Mouse (Mus musculus): Measurements from ENCODE around the gene Ralgps2.

Ralgps2 gene

GRCm38 (mm10) chr1:156905660-156906059 lies 33.8 kb downstream of the Ralgps2 start:
- no peak for DNase-seq (ENCODE audit: low spot score)

- no peak for DNase-seq (ENCODE audit: low spot score)
These were observed 35.5 kb downstream of the Ralgps2 start for GRCm38 (mm10) chr1:156903899-156904298.

- no peak for DNase-seq (ENCODE audit: low spot score)
These were observed 37.7 kb downstream of the Ralgps2 start for GRCm38 (mm10) chr1:156901689-156902088.

DNA sequence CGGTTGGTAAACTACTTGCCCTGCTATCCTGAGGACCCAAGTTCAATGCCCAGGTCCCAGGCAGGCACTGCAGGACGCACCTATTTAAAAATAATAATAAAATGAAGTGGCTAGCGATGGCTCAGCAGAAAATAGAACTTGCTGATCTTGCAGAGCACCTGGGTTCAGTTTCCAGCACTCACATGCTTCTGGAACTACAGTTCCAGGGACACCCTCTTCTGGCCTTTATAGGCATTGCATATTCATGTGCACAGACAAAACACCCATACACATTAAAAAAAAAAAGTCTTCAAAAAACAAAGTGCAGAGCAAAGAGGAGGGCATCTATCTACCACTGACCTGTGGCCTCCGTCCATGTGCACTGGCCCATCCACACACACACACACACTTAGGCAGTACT lies 47.9 kb downstream of the Ralgps2 start:
- DNase-seq (ENCODE audit: low spot score) = no peak

- DNase-seq (ENCODE audit: low spot score) = no peak
These were observed 50.6 kb downstream of the Ralgps2 start for GRCm38 (mm10) chr1:156888830-156889229.

DNA sequence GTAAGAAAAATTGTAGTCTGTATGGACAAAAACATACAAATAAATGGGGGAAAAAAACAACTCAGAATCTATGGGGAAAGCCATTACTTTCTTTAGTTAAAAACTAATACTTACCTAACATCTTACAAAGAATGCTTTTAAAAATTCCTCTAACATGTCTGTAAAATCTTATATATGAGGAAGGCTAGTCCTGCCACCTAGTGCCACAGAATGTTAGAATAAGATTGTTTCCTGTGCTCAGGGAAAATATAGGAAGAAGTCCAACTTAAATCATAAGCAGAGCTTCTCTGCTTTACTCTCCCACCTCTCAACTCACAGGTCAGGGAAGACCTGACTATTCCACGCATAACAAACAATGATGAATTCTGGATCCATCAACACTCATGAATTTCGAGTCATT lies 53.5 kb downstream of the Ralgps2 start:
- DNase-seq (ENCODE audit: low spot score) = peak; percentile 32

GRCm38 (mm10) chr1:156884782-156885181 lies 54.6 kb downstream of the Ralgps2 start:
- peak; percentile 13 for DNase-seq (ENCODE audit: low spot score)

- DNase-seq (ENCODE audit: low spot score) = no peak
These were observed 68.8 kb downstream of the Ralgps2 start for GRCm38 (mm10) chr1:156870616-156871015.

DNA sequence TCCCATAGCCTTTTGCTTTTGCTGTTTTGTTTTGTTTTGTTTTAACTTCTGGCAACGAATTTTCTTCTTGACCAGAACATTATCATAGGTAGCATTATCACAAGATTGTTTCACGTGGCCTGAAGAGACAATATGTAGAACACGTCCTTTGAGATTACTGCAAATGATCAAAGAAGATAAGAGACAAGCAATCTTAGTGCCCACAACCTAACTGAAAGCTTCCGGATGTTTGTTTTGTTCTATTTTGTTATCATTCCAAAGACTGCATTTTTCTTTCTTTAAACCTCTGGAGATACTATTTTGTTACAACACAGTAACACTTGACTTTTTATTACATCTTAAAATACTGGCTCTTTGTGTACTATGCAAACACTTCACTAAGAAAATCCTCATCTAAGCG lies 69.4 kb downstream of the Ralgps2 start:
- no peak for DNase-seq (ENCODE audit: low spot score)

DNA sequence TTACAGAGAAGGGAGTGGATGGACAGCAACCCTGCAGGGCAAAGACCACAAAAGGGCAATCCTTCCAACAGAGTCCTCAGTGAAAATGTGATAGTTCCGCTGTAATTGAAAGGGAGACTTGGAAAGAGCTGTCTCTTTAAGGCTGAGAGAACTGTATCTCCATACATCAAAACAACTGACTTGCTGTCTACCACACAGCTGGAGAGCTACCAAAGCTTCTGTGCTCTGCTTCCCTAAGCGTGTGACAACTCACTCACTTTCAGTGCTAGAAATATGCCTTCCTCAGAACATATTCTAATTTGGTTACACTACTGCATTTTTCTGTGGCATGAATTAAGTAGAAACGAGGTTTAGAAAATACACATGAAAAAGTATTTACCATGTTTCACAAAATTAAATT lies 75.2 kb downstream of the Ralgps2 start:
- DNase-seq (ENCODE audit: low spot score) = peak; percentile 28

DNA sequence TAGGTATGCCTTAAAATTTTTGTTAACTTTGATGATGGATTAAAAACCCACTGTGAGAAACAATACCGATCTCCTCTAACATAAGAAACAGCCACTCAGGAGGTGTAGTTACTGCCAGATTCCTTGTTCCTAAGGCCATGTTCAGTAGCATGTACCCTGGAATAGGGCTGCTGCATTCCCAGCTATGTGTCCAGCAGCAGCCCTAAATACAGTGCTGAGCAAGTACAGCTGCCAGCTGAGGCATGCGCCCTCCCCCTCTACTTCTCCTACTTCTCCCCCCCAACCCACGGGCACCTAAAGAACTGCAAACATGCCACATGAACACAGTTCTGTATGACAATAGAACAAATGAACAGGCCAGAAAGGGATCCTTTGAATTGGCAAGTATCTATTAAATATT lies 75.7 kb downstream of the Ralgps2 start:
- DNase-seq (ENCODE audit: low spot score) = no peak

GRCm38 (mm10) chr1:156861475-156862043 lies 77.9 kb downstream of the Ralgps2 start:
- DNase-seq (ENCODE audit: low spot score) = no peak

- no peak for DNase-seq (ENCODE audit: low spot score)
These were observed 79.2 kb downstream of the Ralgps2 start for GRCm38 (mm10) chr1:156860266-156860665.

GRCm38 (mm10) chr1:156859711-156860250 lies 79.6 kb downstream of the Ralgps2 start:
- DNase-seq (ENCODE audit: low spot score) = no peak

- DNase-seq (ENCODE audit: low spot score) = no peak
These were observed 80.3 kb downstream of the Ralgps2 start for GRCm38 (mm10) chr1:156859156-156859555.

DNA sequence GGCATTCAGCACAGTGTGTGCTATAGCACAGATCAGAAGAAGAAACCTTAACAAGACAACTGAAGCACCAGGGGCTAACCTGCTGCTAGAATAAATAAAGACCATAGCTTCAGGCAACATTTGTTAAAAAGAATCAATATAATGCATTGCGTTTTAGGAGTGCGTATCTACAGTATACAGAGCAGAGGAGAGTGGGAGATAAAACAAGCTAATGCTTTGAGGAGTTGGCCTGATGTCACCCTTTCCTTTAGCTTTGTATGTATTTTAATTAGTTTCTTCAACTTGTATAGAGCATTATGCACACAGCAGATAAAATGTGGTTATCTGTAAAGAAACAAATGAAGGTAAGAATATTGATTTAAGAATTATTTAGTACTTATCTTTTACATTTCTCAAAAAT lies 82.8 kb downstream of the Ralgps2 start:
- no peak for DNase-seq (ENCODE audit: low spot score)

DNA sequence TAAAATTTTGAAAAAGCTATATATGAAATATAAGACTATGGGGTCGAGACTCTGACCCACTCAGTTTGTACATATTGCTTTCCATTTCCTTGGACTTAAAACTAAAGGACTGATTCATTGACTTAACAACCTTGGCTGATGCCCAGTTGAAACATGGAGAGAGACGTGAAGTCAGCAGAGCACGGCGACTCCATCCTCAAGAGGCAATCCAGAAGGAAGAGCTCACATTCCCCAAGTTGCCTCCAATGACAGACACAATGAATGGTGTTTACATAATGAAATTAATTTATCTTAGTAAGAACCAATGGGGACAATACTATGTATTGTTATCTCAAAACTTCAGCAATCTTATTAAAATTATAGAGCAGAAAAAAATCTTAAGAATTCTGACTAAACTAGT lies 84.9 kb downstream of the Ralgps2 start:
- DNase-seq (ENCODE audit: low spot score) = no peak

- DNase-seq (ENCODE audit: low spot score) = no peak
These were observed 86.6 kb downstream of the Ralgps2 start for GRCm38 (mm10) chr1:156852872-156853271.

GRCm38 (mm10) chr1:156852409-156852808 lies 87.0 kb downstream of the Ralgps2 start:
- DNase-seq (ENCODE audit: low spot score) = no peak

DNA sequence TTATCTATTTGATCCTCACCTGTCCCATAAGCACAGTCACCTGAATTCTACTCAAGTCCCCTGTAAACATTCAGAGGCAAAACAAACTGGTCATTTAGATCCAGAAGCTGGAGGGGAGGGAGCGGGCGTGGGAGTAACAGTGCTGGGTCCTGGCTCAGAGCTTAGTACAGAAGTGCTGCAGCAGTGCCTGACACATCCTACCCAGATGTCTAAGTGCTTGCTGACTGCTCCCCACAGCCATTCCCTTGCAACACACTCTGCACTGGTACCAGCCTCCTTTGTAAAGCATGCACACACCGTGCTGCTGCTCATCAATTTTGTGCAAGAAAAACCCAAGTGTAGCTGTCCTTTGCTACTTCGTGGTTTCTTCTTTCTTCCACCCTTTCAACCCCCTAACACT lies 92.3 kb downstream of the Ralgps2 start:
- no peak for DNase-seq (ENCODE audit: low spot score)

DNA sequence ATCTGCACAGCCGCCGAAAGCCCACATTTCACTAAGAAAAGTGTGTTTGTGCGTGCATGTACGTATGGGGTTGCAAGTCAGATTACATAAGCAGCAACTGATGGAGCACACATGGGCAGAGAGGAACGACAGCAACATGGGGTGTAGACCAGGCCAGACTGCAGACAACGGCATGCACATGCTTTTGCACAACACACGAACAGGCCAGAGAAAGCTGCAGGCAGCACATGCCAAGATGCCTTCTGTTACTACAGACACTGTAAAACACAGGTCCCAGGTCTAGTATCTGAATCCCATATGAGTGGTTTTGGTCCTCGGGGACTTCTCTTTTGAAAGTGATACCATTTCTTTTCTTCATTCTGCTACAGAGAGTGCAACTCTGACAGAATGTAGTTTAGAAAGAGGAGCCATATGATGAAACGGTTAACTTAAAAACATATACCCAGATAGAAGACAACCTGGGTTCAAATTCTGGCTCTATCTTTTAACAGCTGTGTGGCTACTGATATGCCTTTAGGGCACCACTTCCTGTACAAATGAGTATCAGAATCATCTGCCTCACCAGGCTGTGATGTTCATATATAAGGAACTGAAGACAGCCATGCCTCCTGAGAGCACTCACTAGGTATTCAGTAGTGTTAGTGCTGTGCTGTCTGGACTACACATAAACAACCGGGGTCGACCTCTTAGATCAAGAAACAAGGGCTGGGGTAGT lies 97.6 kb downstream of the Ralgps2 start:
- DNase-seq (ENCODE audit: low spot score) = no peak

- peak; percentile 78 for DNase-seq (ENCODE audit: low spot score)
These were observed 100.7 kb downstream of the Ralgps2 start for GRCm38 (mm10) chr1:156838695-156839094.

DNA sequence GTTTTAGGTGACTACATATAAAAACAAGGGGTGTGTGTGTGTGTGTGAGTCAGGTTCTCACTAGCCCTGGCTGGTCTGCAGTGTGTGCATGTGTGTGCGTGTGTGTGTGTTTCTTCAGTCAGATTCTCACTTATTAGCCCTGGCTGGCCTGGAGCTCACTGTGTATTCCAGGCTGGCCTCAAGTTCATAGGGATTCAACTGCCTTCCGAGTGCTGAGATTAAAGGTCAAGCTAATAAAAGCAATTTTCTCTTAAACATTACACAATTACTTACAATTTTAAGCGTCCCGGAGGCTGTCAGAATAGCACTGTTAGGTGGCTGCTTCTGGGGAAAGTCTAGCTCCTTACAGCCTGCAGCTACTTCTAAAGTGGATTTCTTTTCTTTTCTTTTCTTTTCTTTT lies 101.2 kb downstream of the Ralgps2 start, which contains the start of gene Angptl1:
Gene Angptl1, plus strand, starts transcription at position 386 of the 400 bp plus-strand sequence.
- peak; percentile 54 for DNase-seq (ENCODE audit: low spot score)

- DNase-seq (ENCODE audit: low spot score) = no peak
These were observed 120.2 kb downstream of the Ralgps2 start for GRCm38 (mm10) chr1:156819236-156819635.
